Mouse (Mus musculus) C3H10T1/2 (cell line): Measurements from ENCODE around the gene Glipr1l3. TPM values are rescaled to one million over a fixed set of nuclear protein-coding genes. Genes with fewer than 3 reads are reported as not detected.

Experiments
- polyA plus RNA-seq, 2 experiments: library from polyadenylated mRNA; unstranded; fragments of >200 nt; fragmentation: generic; extraction: Trizol; gene quantifications; one replicate each; pipeline ENCODE4 v1.2.1; 2012; ENCODE audit warnings: missing spikeins in 2 of 2

The Glipr1l3 gene
- not detected for polyA plus RNA-seq

DNA sequence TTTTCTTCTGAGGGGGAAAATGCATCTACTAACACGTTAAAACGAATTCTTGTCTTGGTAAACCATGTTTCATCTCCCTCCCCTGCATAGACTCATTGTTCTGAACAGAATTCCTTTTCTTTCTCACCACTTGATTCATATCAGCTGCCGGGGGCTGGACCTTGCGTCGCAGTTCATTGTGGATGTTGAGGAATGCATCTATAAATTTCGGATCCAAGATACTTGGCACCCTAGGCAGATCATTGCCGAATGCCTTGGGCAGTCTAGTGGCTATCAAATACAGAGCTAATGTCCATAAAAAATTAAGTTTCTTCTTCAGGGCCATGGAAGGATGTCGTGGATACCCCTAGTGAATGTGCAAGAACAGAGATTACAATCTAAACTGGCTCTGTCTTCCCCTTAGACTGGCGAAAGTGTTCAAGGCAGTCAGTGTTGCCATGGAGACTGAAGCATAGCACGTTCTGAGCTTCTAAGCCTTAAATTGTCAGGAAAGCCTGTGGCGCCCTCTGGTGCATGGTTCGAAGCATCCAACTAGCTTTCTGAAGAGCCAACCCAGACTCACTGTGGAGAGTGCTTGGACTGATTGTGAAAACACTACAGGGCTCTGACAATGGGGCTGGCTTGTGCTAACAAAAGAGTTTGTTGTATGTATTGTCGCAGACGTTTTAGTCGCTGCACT lies at the start of gene Glipr1l3:
TSS of gene Glipr1l3 (minus strand) at position 446 of the 679 bp plus-strand sequence.

DNA sequence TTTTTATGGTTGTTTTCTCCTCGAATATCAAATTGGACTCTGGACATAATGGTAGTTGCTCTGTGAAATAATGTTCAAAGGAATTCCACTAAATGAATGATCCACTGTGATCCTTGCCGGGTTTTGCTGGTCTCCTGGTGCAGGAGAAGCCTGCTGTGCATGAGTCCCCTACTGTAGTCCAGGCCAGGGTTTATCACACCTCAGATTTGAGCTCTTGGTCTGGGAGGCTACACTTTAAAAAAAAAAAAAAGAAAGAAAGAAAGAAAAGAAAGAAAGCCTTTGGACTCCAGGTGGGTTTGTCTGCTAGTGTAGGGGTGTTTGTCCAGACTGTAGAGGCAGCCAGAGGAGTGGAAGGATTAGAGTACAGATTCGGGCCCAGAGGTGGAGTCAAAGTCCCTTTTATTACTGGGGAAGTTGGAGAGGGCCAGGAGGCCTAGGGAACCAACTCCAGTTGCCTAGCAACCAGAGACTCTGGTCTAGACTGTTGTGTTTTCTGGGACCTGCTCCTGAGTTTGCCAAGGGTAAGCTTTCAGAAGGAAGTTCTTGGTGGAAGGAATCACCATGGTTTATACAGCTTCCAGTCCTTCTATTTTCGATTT lies 3.1 kb upstream of the Glipr1l3 start, which contains the start of gene Caps2:
TSS of gene Caps2 (plus strand) at position 454 of the 599 bp plus-strand sequence.

Other genes with a start within 250 kb of the Glipr1l3 start
- gene Krr1, start 187.7 kb downstream of the Glipr1l3 start, polyA plus RNA-seq, result 1 to 10 TPM; 1.2 to 5.7 TPM
- gene Glipr1, start 157.7 kb downstream of the Glipr1l3 start, polyA plus RNA-seq, result 10 to 100 TPM; 33.4 to 94.3 TPM
- not detected for gene Glipr1l1, start 100.1 kb downstream of the Glipr1l3 start, polyA plus RNA-seq
- gene Glipr1l2, start 77.0 kb downstream of the Glipr1l3 start, polyA plus RNA-seq, result not detected
- under 1 TPM; 0.01 to 0.91 TPM for gene Caps2, start 3.3 kb upstream of the Glipr1l3 start, polyA plus RNA-seq
- gene Kcnc2, start 110.8 kb upstream of the Glipr1l3 start, polyA plus RNA-seq, result under 1 TPM in 1 of 2 experiments, not detected in 1; 0.15 TPM